Mouse (Mus musculus) C3H10T1/2 (cell line): ENCODE results near the gene Prr19. TPM values are rescaled to one million over a fixed set of nuclear protein-coding genes. Genes with fewer than 3 reads are reported as not detected.

Source experiments
- polyA plus RNA-seq, 2 experiments: library from polyadenylated mRNA; unstranded; fragments of >200 nt; fragmentation: generic; extraction: Trizol; gene quantifications; one replicate each; pipeline ENCODE4 v1.2.1; 2012; ENCODE audit warnings: missing spikeins in 2 of 2

The Prr19 gene
- under 1 TPM; 0.02 to 0.17 TPM for polyA plus RNA-seq

DNA sequence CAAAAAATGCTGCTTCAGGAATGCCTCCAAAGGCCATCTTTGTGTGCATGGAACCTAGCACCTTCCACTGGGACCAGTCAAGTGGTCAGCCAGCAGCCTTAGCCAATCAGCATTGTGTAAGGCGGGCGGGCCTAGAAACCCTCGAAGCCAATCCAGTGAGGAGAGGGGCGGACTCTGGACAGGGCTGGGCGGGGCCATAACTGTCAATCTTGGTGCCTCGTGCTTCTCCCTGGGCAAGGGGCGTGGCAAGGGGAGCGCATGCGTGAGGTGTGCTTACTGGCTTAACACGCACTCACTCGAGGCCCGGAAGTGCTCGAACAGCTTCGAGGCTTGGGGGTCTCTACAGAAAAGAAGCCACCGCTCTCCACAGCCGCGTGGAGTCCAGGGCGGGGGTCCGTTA is at the start of gene Prr19:
Prr19 (plus strand) TSS at position 349 of the 400 bp plus-strand sequence.

DNA sequence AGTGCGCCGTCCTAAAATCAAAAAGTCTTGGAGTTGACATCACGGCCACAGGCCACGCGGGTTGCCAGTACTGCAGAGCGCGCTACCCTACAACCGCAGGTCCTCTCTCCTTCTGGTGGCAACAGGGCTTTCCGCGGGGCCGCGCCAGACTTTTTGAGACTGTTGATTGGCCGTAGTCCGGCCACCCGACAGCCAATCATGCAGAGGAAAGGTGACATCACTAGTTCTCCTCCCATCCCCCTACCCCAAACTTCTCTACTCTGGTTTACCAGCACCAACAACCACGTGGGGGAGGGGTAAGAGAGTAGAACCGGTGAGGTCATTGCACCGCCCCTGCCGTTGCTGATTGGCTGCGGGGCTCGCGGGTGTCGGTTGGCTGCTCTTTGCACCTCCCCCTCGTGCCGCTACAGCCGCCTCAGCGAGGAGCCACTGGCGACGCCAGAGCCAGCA is 33.9 kb upstream of the Prr19 start, which contains the start of gene Cic:
Cic (plus strand) TSS at position 404 of the 450 bp plus-strand sequence.

DNA sequence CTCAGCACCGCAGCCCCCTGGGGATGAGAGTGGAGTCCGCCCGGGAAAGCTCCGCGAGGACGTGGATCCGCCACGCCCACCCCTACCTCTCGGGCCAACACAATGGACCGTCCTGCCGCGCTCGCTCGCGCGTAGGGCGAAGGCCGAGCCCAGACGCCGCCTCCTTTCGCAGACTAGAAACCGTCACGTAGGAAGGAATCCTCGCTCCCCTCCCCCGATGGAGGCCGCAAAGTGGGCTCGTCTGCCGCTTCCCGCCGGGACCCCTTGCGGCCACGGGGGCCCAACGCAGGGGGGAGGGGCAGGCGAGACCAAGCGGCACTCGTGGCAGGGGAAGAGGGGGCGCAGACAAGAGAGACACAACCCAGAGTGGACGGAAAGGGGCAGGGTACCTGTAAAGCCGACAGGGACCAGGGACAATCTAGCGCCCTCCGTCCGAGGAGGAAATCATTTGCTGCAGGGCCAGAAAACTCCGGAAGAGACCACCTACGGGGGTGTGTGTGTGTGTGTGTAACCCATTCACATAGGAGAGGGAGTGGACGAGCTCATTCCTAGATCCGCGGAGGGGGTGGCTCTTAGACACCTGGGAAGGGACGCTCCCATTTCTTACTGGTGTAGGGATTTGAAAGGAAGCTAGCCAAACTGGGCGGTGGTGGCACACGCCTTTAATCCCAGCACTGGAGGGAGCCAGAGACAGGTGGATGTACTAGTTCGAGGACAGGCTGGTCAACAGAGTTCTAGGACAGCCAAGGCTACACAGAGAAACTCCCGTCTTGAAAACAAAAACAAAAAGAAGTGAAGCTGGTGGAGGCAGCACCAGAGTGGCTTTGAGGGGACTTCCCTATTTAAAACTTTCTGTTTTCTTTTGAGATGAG is 3.5 kb upstream of the Prr19 start, which contains the start of gene Pafah1b3:
Pafah1b3 (minus strand) TSS at position 533 of the 872 bp plus-strand sequence.

DNA sequence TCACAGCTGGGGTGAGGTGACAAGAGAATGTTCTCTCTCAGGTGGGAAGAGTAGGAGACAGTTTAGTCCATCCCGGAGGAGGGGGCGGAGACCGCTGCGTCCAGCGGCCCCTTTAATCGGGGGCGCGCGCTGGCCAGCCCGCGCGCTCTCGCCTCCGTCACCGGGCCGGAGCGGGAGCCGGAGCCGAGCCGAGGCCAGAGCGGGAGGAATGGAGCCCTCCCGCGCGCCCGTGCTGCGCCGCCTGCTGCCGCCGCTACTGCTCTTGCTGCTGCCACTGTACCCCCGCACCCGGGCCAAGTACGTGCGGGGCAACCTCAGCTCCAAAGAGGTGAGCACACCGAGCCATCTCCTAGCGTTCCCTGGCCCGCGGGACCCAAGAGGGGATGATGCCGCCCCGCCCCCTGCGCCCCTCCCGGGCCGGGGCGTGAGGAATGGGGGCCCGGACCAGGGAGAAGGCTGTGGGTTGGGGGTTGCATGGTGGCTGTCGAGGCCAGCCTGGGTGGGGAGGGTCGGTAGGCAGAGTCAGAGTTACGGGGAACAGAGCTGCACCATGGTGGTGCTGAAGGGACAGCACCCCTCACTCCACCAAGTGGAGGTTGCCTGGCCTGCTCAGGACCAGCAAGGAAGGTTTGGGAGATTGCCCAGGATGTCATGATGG is 4.9 kb downstream of the Prr19 start, which contains the start of gene Tmem145:
Tmem145 (plus strand) TSS at position 151 of the 658 bp plus-strand sequence.

DNA sequence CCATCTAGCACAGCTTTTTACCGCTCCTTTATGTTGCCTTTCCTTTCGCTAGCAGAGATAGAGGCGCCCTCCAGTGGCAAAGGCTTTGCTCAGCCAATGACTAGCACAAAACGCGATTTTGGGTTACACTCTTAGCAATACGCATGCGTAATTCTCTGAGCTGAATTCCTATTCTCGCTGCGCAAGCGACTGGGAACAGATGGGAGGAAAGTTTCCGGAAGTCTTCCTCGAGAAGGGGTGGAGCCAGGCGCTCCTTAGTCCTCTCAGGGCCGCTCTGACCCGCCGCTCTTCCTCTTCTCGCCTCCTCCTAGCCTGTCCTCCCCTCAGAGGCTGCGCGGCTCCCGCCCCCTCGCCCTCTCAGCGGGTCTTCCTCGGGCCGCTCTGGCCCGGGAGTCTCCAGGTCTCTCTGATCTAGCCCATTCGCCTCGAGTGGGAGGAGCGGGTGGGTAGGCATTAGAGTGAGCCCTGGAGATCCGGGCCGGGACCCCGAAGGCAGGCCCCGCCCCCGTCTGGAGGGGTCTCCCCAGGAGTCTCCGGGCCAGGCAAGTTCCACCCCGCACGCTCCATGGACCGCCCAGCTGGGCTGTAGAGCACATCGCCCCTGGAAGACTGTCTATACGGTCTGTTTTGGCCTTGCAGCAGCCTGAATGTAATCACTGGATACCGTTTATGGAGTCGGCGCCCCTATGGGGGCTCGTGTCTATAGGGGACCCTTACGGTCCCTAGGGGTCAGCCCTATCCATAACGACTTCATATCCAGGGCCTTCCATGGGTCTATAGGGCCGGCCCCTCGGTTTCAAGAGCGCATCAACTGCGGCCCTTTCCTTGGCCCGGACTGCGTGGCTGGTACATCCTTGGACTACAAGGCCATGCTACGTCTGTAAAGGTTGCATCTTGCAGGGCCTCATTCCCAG is 15.6 kb downstream of the Prr19 start, which contains the start of gene Megf8:
Megf8 (plus strand) TSS at position 633 of the 914 bp plus-strand sequence.

Other genes starting within 250 kb of the Prr19 start
- 1 to 10 TPM in 1 of 2 experiments, under 1 TPM in 1; 0.13 to 2.8 TPM for gene Grik5, start 229.1 kb upstream of the Prr19 start, polyA plus RNA-seq
- gene Zfp574, start 228.8 kb upstream of the Prr19 start, polyA plus RNA-seq: 10 to 100 TPM in 1 of 2 experiments, 1 to 10 TPM in 1; 8.7 to 17.3 TPM
- gene Pou2f2, start 121.7 kb upstream of the Prr19 start, polyA plus RNA-seq: under 1 TPM; under 0.01 to 0.04 TPM
- gene Dedd2, start 80.8 kb upstream of the Prr19 start, polyA plus RNA-seq: 1 to 10 TPM; 4.6 to 8.1 TPM
- gene Zfp526, start 80.0 kb upstream of the Prr19 start, polyA plus RNA-seq: 1 to 10 TPM; 2.5 to 6.9 TPM
- gene Gsk3a, start 63.6 kb upstream of the Prr19 start, polyA plus RNA-seq: 10 to 100 TPM; 64.5 to 68.5 TPM
- 10 to 100 TPM; 37.1 to 40.3 TPM for gene Erf, start 50.6 kb upstream of the Prr19 start, polyA plus RNA-seq
- gene Cic, start 33.7 kb upstream of the Prr19 start, polyA plus RNA-seq: 100 to 1,000 TPM; 105 to 123 TPM
- 100 to 1,000 TPM; 137 to 139 TPM for gene Pafah1b3, start 3.4 kb upstream of the Prr19 start, polyA plus RNA-seq
- not detected for gene Tmem145, start 4.7 kb downstream of the Prr19 start, polyA plus RNA-seq
- gene Megf8, start 15.8 kb downstream of the Prr19 start, polyA plus RNA-seq: 10 to 100 TPM; 17.7 to 66.3 TPM
- under 1 TPM; 0.15 to 0.51 TPM for gene Cnfn, start 68.3 kb downstream of the Prr19 start, polyA plus RNA-seq
- gene Lipe, start 97.3 kb downstream of the Prr19 start, polyA plus RNA-seq: 10 to 100 TPM in 1 of 2 experiments, 1 to 10 TPM in 1; 4.6 to 19.9 TPM
- gene Cxcl17, start 111.5 kb downstream of the Prr19 start, polyA plus RNA-seq: under 1 TPM; 0.07 to 0.45 TPM
- under 1 TPM; 0.08 to 0.61 TPM for gene Ceacam1, start 176.2 kb downstream of the Prr19 start, polyA plus RNA-seq
- under 1 TPM in 1 of 2 experiments, not detected in 1; 0.04 TPM for gene Ceacam2, start 238.4 kb downstream of the Prr19 start, polyA plus RNA-seq